Mouse (Mus musculus) megakaryocyte, embryonic 14.5 days (primary cell): ENCODE results near the gene Cers3.

Experiments
- FLI1 ChIP-seq: IDR thresholded peaks from 2 replicates; pipeline ENCODE4 v1.6.1; 2012; ENCODE audit warnings: low read length, inconsistent platforms, mixed read lengths
- GATA1 ChIP-seq: IDR thresholded peaks from 3 replicates; pipeline ENCODE4 v1.6.1; 2012; ENCODE audit warnings: mixed read lengths, low read length, inconsistent platforms, borderline replicate concordance

DNA sequence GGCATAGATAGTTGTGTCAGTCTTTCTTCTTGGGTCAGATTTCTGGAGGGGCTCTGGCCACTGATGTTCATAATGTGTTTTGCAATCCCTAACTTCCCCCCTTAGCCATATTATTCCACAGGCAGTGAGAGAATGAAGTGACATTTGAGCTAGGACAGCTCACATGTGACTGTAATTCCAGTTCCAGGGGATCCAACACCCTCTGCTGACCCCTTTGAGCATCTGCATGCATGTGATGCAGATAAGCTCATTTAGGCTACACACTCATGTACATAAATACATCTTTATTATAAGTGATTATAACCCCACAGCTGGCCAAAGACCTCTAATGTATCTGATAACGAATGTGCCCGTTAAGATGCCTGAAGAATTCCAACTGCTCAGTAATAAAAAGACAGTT lies 129.9 kb downstream of the Cers3 start:
- TF ChIP-seq GATA1: no peak
- TF ChIP-seq FLI1: no peak
